Mouse (Mus musculus): ENCODE measurements around the gene Selenof. TPM values are rescaled to one million over a fixed set of nuclear protein-coding genes. Genes with fewer than 3 reads are reported as not detected.

Selenof gene
- total RNA-seq, 2 experiments from 2014 or later = 204 to 206 TPM

DNA sequence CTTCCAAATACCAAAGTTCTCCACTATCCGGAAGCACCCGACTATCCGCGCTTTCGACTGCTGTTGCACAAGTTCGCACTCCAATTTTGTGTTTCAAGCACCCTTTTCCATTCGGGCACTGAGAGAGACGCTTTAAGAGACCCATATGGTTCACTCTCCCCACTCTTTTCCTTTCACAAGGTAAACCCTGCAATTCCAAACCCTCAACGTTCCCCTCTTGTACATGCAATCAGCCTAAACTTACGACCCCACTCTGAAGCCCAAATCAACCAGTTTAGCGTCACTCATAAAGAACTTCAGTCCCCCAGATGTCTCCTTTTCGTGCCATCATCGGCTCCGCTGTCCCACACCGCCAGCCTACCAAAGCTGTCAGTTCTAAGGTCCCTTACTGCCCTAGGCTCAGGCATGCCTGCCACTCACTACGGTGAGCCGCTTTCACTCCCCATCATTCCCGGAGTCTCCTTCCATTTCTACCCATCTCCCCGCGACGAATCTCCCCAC, 1.2 kb upstream of the Selenof start:
- Histone ChIP-seq H3K27ac (peak overlapping the region; percentile 90), H3K4me3 (peak overlapping the region; percentile 94)
- DNase-seq (ENCODE audit: extremely low spot score in 1 of 2, low spot score in 2 of 2) = no peak
- no peak for TF ChIP-seq CTCF (IDR thresholded peaks at IDR 0.05)
- intact Hi-C loops (cut with DNase I) = loop anchor here (5.0 kb wide), 1 partner anchor 117 kb away; no protein-coding TSS in a partner anchor

GRCm38 (mm10) chr3:144569401-144569971, 618 bp upstream of the Selenof start:
- no peak for TF ChIP-seq CTCF (IDR thresholded peaks at IDR 0.05)
- Histone ChIP-seq H3K27ac (peak overlapping the region; percentile 90), H3K4me3 (peak overlapping the region; percentile 94)
- intact Hi-C loops (cut with DNase I) = loop anchor here (5.0 kb wide), 1 partner anchor 117 kb away; no protein-coding TSS in a partner anchor
- DNase-seq (ENCODE audit: extremely low spot score in 1 of 2, low spot score in 2 of 2) = peak in 1 of 2 experiments; percentile 51

- TF ChIP-seq CTCF (IDR thresholded peaks at IDR 0.05) = no peak
- Histone ChIP-seq H3K4me3 (peak overlapping the region; percentile 99), H3K27ac (peak overlapping the region; percentile 100)
- DNase-seq (ENCODE audit: extremely low spot score in 1 of 2, low spot score in 2 of 2) = no peak
- intact Hi-C loops (cut with DNase I) = loop anchor here (1.0 to 5.0 kb wide), 3 partner anchors 46 to 149 kb away; partner anchors contain the start of gene Sh3glb1
These were observed 848 bp downstream of the Selenof start for GRCm38 (mm10) chr3:144570816-144571487.

DNA sequence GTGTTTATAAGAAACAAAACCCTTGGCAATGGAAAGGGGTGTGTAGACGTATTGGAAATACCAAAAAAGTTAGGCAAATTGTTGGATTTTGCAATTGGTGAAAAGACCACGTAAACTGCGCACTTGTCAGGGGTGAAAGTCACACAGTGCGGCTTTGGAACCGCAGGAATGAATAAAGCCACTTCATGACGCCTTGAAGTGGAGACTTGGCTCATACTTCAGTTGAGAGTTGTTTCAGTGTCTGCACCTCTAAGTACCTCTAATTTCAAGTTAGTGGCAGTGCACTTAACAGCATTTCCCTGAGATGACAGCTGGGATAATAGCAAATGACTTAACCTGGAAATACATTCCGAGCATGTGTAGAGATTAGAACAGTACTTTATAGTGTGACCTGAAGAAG, 4.2 kb downstream of the Selenof start:
- TF ChIP-seq CTCF (IDR thresholded peaks at IDR 0.05) = no peak
- DNase-seq (ENCODE audit: extremely low spot score in 1 of 2, low spot score in 2 of 2) = no peak
- intact Hi-C loops (cut with DNase I) = loop anchor here (5.0 kb wide), 1 partner anchor 97 kb away; no protein-coding TSS in a partner anchor
- Histone ChIP-seq H3K4me3 (no peak overlapping the region), H3K27ac (no peak overlapping the region)

DNA sequence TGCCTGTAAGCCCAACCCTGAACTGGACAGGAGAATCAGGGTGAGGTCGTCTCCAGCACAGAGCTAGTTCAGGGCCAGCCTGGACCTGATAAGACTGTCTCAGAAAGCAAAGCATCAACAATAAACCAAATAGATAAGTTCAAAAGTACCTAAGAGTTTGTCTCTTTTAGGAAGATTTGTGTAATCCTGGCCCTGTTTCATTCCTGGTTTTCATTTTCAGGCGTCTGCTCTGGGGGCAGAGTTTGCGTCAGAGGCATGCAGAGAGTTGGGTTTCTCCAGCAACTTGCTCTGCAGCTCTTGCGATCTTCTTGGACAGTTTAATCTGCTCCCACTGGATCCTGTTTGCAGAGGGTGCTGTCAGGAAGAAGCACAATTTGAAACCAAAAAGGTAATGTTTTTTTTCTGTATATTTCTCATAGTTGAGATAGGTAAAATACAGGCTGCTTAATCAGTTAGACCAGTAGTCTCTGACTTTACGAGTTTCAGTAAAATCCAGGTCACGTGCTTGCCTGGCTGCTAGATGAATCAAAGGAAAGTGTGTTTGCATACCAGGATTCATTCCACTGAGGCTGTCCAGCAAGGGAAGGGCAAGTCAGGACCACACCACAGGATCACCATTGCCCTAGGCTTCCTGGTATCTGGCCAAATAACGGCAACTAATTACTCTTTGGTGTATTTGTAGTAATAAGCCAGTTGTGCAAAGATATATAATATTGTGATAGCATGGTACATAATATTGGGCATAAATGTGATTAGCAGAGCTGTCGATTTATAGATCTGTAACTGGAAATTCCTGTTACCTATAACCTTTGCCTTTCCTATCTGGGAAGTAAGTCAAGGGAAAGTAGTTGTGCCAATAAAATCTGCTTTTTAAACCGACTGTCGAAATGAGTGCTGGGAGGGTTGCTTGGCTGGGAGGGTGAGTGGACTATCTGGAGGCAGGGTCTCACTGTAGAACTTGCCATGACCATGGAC, 7.5 kb downstream of the Selenof start:
- TF ChIP-seq CTCF (IDR thresholded peaks at IDR 0.05) = no peak
- intact Hi-C loops (cut with DNase I) = no loop called here
- no peak overlapping the region for H3K4me3 ChIP-seq
- DNase-seq (ENCODE audit: extremely low spot score in 1 of 2, low spot score in 2 of 2) = no peak
- H3K27ac ChIP-seq = no peak overlapping the region

GRCm38 (mm10) chr3:144578921-144579320, 8.8 kb downstream of the Selenof start:
- intact Hi-C loops (cut with DNase I) = no loop called here
- DNase-seq (ENCODE audit: extremely low spot score in 1 of 2, low spot score in 2 of 2) = no peak
- Histone ChIP-seq H3K27ac (no peak overlapping the region), H3K4me3 (no peak overlapping the region)
- TF ChIP-seq CTCF (IDR thresholded peaks at IDR 0.05) = no peak

GRCm38 (mm10) chr3:144579796-144580195, 9.7 kb downstream of the Selenof start:
- intact Hi-C loops (cut with DNase I) = no loop called here
- no peak for TF ChIP-seq CTCF (IDR thresholded peaks at IDR 0.05)
- no peak for DNase-seq (ENCODE audit: extremely low spot score in 1 of 2, low spot score in 2 of 2)

GRCm38 (mm10) chr3:144580281-144580680, 10.2 kb downstream of the Selenof start:
- TF ChIP-seq CTCF (IDR thresholded peaks at IDR 0.05) = no peak
- H3K4me3 ChIP-seq = no peak overlapping the region
- intact Hi-C loops (cut with DNase I) = no loop called here
- no peak overlapping the region for H3K27ac ChIP-seq
- no peak for DNase-seq (ENCODE audit: extremely low spot score in 1 of 2, low spot score in 2 of 2)

More at GRCm38 (mm10) chr3:144579796-144580195, 9.7 kb downstream of the Selenof start:
- no peak overlapping the region for H3K4me3 ChIP-seq
- no peak overlapping the region for H3K27ac ChIP-seq

- H3K4me3 ChIP-seq = no peak overlapping the region
- no peak for TF ChIP-seq CTCF (IDR thresholded peaks at IDR 0.05)
- DNase-seq (ENCODE audit: extremely low spot score in 1 of 2, low spot score in 2 of 2) = no peak
- no peak overlapping the region for H3K27ac ChIP-seq
- intact Hi-C loops (cut with DNase I) = no loop called here
These were observed 11.7 kb downstream of the Selenof start for GRCm38 (mm10) chr3:144581842-144582241.

- H3K4me3 ChIP-seq = no peak overlapping the region
- DNase-seq (ENCODE audit: extremely low spot score in 1 of 2, low spot score in 2 of 2) = no peak
- H3K27ac ChIP-seq = no peak overlapping the region
- intact Hi-C loops (cut with DNase I) = no loop called here
- no peak for TF ChIP-seq CTCF (IDR thresholded peaks at IDR 0.05)
These were observed 12.2 kb downstream of the Selenof start for GRCm38 (mm10) chr3:144582306-144582705.

DNA sequence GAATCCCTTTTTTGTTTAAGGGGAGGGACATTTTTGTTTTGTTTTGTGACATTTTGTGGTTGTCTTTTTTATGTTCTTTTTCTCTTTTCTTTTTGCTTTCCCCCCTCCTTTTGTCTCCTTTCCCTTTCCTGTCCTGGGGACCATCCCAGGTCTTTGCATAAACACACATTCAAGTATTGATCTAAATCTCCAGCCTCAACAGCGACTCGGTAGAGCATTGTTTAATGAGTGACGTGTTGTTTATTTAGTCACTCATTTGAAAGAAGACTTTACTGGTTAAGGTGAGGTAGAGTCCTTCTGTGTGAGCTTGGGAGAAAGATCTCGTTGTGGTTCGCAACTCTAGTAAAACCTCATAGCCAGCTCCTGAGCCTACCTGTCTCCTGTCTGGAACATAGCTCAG, 13.7 kb downstream of the Selenof start:
- DNase-seq (ENCODE audit: extremely low spot score in 1 of 2, low spot score in 2 of 2) = no peak
- H3K27ac ChIP-seq = no peak overlapping the region
- TF ChIP-seq CTCF (IDR thresholded peaks at IDR 0.05) = no peak
- no peak overlapping the region for H3K4me3 ChIP-seq
- intact Hi-C loops (cut with DNase I) = no loop called here

All from left cerebral cortex, adult 2 months (tissue).